Mouse (Mus musculus): ENCODE measurements around the gene Cacna2d3.

- no peak for TF ChIP-seq HCFC1 (IDR thresholded peaks at IDR 0.05; ENCODE audit: borderline replicate concordance, insufficient read depth, low read length)
- TF ChIP-seq MAFK (IDR thresholded peaks at IDR 0.05; ENCODE audit: insufficient read depth, low read depth, low read length): no peak
- TF ChIP-seq CHD2 (IDR thresholded peaks at IDR 0.05; ENCODE audit: low read depth, low read length): no peak
- TF ChIP-seq ZC3H11A (IDR thresholded peaks at IDR 0.05; ENCODE audit: borderline replicate concordance, low read depth, low read length): no peak
- TF ChIP-seq ZNF384 (IDR thresholded peaks at IDR 0.05; ENCODE audit: low read depth, low read length): no peak
Measured at GRCm38 (mm10) chr14:29009644-29010043, 712.0 kb downstream of the Cacna2d3 start.

Measured in ES-E14 (cell line).